Mouse (Mus musculus): ENCODE results near the gene Ssh1.

The Ssh1 gene

DNA sequence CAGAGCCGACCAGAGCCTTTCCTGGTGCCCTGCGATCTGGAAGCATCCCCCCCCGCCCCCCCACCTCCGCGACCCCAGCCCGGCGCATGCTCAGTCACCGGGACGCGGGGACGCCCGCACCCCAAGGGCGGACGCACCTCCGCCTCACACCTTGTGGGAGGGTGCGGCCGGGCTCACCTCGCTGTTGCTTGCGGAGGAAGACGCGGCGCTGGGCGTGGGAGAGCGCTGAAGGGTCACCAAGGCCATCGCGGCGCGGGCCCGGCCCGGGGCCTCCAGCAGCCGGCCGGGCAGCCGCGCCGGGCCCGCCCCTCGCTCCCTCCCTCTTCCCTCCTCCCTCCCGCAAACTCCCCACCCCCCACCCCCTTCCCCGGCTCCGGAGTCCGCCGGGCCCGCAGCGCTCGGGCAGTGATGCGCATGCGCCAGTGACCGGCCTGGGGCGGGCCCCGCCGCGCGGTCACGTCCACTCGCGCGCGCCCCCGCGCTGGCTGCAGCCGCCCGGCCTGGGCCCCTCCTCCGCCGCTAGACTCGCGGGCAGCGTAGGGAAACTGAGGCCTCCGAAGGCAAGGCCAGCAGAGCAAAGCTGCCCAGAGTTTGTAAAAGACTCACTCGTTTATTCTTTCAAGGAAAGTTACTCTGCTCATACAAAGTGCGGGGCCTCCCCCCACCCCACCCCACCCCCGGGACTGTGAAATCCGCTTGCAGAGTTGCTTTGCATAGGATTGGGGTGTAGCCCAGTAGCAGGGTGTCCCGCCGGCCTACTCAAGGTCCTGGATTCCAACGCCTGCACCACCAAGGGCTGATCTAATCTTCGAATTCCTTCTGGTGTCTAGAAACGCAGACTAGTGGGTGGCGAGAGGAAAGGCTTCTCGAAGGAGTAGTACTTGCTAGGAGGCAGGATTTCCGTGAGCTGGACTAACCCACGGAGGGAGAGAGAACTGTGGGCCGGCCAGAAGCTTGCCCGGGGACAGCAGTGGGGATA is at the start of gene Ssh1:
Ssh1 (minus strand) TSS at position 408 of the 979 bp plus-strand sequence.
- DNase-seq: peak; percentile 85 to 99

DNA sequence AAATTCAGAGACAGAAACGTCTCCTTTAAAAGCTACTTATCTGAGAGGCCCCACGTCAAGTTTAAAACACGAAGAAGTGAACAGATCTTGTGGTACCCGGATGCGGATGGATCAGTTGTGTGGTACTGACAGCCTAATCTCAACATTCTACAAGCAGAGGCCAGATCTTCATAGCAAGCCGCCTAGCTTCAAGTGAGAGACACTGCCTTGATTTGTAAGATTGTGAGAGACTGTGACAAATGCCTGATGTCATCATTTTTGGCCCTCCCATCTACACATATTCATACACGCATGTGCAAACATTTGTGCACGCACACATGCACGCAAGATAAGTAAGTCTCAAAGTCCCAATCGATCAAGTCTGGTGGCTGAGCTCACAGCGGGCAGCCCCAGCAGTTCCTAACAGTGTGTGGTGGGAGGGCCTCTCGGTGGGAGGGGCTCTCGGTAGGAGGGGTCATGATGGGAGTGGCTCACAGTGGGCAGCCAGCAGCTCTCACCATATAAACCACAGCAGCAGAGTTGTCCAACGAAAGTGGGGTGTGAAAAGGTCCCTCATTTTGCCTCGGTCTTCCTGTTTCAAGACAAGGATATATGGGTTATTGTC is 47.7 kb upstream of the Ssh1 start:
- no peak for DNase-seq

DNA sequence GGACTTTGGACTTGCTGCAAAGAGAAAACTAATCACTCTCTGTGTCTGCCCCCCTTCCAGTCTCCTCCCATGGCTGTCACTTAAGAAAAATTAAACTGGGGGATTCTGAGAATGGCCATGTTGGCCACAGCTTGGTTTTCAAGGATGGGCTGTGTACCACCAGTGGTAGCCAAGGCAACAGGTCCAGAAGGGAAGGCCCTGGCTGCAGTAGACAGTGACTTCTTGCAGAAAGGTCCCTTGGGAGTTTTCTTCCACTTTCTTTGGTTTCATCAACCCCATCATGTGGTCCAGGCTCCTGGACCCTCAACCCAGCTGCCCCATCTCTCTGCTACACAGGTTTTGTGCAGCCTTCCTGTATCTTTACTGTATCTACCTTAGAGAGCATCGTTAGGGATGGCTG is 47.2 kb upstream of the Ssh1 start:
- DNase-seq: no peak

DNA sequence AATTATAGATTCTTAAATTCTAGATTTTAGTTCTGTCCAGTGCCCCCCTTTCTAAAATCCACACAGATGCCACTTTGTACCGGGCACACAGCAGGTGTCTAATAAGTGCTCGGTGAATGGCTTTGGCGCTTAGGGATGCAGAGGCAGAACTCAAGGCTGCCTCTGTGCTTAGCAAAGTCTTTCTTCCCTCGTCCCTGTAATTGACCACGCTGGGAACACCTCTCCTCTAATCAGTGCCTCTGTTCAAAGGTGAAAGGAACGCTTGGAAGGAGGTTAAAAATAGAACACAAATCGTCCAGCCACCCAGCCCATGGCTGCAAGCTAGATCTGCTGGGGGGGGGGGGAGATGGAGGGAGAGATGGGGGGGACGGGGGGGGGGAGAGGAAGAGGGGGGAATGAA is 46.8 kb upstream of the Ssh1 start:
- DNase-seq: no peak

DNA sequence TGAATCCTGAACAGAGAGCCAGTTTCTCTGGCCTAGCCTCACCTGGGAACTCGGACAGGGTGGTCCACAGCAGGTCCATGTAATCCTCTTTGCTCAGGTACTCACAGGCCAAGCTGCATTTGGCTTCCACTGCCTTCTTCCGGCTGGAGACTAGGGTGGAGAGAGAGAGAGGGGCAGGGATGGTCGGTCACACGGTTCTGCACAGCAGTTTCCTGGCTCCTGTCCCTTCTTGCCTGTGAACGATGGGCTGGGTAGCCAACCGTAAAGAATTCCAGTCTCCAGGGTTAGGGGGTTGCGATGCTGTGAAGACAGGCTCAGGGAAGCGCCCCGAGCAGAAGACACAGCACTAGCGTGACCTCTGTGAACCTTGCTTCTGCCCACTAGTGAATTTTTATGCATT is 41.4 kb upstream of the Ssh1 start:
- DNase-seq: peak; percentile 41 to 49

DNA sequence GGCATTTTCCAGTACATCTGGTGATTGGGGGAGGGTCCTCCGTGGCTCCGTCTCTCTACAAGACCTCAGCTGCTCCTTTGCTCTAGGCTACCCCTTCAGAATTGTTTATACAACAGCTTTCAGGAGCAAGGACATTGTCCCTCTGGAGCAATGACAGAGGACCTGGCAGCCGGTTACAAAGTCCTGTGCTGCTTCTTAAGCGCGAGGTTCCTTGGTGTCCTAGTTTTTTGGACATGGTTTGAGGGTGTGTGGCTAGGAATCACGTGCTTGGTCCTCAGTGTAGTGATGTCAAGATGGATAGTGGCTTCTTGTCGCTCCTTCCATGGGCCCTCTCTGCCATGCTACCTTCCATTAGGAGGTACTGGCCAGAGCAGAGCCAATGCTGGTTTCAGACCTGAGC is 40.7 kb upstream of the Ssh1 start:
- DNase-seq: no peak

DNA sequence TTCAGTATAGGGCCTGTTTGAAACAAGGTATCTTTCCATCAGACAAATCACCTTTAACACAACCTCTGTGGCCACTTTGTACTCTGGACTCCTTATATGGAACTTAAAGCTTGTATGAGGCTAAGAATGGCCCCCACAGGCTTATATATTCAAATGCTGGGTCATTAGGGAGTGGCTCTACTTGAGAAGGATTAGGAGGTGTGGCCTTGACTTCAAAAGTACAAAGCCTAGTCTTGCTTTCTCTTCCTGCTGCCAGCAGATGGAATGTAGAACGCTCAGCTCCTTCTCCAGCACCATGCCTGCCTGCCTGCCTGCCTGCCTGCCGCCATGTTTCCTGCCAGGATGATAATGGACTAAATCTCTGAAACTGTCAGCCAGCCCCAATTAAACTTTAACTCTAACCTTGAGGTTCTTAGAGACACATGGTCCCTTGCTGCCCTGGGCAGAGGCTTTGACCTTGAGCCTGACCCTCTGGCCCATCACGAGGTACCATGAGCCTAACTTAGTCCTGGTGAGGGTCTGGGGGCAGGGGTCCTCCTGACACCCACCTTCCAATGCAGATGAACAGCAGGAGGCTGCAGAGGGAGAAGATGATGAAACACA is 38.6 kb upstream of the Ssh1 start:
- no peak for DNase-seq

DNA sequence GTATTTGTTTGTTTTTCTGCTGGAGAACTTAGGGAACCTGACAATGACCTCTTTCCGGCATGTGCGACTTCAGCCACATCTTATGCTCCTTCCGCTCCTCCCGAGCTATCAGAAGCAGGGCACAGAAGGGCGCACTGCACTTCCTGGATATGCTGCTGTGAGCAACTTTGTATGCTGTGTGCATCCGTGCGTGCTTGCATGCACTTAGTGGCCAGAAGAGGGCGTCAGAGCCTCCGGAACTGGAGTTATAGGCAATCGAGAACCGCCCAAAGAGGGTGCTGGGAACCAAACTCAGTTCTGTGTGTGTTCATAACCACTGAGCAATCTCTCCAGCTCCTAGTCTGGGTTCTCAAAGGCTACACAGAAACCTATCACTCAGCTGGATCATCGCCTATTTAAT is 37.0 kb upstream of the Ssh1 start:
- DNase-seq: no peak

DNA sequence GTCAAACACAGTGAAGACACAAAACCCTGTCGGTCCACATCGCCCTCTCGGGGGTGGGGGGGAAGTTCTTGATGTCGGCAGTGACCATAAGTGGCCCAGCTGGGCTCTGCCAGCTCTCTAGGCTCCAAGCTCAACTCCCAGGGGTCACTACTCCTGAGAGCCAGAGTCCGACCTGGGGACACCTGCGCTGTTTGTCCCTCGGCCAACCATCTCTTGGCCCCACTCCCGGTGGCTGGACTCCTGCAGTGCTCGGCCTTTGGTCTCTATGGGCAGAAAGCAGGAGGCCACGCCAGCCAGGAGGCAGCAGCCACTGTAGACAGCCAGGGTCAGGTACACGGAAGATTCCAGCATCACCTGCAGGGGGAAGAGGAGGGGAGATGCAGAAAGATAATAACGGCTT is 34.4 kb upstream of the Ssh1 start:
- DNase-seq: peak; percentile 58 to 75

DNA sequence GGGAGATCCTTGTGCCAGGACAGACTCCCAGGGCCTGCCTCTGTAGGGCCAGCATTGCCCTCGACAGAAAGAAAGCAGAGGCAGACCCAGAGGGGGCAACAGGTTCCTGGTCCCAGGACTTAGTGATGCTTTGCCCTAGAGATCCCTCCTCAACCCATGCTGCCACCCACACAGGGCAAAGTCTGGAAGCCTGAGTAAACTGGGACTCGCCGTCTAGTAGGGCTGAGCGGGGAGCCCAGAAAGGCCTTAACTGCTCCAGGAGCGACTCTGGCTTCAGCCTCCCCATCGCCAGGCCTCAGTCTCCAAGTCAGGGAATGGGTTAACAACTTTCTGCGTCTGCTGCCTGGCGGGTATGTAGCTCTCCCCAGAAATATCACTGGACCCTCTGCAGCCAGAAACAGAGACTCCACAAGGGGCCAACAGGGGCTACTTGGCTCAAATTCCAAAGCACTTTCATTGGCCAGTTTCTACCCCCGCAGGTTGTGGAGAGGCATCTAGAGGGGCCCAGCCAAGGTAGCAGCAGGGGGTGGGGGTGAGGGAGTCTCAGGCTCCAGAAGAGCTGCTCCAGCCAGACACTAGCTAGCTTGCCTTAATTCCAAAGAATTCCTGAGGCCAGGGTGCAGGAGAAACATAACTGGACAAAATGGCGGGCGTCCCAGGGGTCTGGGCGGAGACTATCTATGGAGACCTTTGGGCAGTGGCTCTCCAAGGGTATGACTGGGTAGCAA is 33.7 kb upstream of the Ssh1 start:
- DNase-seq: peak in 1 of 2 experiments; percentile 19

DNA sequence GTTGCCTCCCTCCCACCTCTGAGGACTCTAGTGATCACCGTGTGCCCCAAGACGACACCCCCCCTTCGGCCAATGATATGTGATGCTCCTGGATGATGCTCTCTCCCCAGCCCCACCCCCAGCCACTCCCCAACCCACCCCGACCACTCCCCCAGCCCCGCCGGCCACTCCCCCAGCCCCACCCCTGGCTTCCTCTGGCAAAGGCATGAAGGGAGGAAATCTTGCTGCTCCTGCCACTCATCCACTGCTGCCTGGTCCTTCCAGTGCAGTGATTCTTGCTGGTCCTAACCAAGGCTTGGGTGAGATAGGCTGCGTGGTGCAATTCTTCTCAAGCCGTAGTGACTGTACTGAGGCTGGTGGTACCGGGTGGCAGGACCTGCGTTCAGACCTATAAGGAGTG is 31.2 kb upstream of the Ssh1 start:
- no peak for DNase-seq

DNA sequence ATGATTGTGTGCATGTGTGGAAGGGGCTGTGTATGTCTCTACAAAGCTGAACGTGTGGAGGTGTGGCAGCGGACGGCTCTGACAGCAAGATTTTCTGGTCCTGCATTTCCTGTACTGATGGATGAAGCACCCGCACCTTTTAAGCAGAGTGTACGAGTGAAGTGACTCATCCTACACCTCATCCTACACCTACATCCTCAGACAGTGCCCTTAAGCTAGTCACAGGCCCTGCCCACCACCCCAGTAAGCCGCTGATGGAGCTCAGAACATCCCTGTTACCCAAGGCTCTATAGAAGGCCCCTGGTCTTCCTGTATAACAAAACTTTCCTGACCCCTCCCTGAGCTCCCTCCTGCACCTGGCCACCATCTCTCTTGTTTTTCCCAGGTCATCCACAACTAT is 30.7 kb upstream of the Ssh1 start:
- no peak for DNase-seq

DNA sequence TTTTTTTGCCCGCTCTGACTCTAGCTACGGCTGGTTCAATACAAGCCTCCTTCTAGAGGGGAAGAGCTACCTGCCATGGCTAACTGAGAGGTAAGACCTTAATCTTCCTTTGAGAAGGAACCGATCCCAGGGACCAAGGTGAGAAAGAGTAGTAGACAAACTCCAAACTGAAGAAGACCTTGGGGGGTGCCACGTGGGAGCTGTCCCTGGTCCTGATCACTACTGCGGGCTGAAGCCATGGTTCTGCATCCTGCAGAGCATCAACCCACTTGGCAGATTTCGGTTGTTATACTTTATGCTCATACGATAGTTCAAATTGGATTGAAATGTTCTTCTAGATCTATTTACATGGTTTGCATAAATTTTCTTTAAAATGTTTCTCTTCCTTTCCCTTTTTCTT is 21.4 kb upstream of the Ssh1 start:
- no peak for DNase-seq

DNA sequence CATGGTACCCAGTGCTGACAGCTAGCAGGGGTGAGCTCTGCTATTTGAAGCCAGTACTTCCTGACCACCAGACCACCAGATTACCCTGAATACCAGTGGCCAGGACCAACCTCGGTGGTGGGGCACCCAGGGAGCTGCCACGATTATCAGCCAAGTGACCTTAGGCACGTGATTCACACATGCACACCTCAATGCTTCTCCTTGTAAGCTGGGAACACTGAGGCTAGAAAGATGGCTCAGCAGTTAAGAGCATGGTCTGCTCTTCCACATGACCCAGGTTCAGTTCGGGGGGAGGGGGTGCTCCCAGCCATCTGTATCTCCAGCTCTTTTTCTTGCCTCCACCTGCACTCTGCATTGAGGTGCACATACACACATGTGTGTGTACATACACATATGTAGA is 15.4 kb upstream of the Ssh1 start:
- DNase-seq: no peak

DNA sequence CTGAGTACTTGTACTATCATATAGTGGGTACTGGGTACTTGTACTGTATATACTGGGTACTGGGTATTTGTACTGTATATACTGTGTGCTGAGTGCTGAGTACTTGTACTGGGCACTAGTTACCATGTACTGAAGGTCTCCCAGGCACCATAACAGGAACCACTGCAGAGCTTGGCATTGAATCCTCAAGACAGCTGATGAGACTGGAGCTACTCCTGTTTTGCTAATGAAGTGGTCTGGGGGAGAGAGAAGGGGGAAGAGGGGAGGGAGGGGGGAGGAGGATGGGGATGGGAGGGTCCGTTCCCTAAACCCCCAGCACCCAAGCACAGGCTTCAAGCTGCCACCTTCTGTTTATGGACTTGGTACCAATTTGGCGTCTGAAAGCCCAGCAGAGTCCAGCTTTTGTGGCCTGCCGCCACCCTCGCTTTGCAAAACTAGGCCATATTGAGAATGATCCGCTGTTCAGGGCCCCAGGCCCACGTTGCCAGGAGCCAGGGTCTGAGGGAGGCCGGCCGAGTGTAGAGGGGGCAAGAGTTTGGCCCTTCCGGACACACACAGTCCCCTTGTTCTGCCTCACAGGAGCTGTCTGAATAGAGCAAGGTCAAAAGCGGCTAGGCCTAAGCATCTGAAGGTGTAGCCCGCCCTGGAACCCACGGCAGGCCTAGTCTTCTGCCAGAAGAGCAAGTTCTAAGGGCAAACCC is 14.2 kb upstream of the Ssh1 start:
- peak; percentile 14 to 17 for DNase-seq

DNA sequence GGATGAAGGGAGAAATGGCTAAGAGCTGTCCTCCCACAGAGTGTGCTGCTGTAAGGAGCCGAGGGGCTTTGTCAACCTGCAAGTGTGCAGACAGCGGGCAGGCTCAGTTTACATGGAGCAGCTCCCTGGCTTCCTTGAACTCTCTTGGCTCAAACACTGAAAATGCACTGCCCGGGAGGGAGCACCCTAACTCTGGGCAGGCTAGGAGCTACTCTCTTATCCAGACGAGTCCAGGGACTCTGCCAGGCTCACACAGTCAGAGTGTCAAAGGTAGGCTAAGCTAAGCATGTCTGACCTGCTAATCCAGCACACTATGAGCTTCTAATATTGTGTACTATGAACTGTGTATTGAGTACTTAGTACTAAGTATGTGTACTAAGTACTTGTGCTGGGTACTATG is 13.3 kb upstream of the Ssh1 start:
- no peak for DNase-seq

DNA sequence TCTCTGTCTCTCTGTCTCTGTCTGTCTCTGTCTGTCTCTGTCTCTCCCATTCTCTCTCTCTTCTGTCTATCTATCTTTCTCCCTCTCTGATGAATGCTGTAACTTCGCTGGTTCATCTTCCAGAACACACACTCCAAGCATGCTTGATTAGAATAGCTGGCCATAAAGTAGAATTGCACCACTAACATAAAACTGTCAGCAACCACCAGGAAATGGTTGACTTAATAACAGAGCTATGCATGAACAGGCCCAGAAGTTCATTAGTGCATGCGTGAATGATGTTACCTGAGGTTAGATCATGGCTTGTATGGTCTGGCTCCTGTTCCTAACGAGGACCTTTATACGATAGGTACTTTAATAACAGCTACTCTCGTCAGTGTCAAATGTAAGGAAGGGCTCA is 11.4 kb upstream of the Ssh1 start:
- no peak for DNase-seq

DNA sequence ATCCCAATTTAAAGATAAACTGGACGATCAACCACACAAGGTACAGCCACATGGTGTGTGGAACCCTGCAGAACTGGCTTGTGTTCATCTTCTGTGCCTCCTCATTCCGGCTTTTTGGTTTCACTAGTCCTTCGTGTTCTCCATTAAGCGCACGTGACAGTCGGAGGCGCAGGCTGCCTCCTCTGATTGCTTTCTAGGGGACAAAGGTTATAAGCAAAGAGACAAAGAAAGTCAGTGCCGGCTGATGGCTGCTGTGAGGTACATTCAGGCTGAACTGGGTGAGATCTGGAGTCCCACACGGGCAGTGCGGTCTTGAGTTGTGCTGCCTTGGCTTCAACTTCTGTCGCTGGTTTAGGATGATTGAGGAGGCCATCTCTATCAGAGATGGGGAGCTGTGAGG is 10.9 kb upstream of the Ssh1 start:
- DNase-seq: no peak

DNA sequence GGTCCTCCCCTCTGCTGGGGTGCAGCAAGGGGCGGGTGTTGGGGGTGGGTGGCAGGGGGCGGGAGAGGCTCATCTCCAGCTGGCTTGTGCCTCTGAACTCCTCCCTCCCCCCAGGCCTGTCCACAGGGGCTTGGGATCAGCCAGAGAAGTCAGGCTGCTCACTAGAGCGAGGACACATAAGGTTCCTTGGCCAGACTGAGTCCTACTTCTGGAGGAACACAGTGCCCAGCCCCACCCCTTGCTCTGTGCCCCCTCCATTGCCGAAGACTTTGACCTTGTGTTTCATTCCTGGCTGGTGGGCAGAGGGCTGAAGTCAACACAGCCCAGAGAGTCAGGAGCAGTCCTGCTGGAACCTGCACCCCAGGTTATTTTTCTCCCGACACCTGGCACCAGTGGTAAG is 9.8 kb upstream of the Ssh1 start, which contains the start of gene Dao:
Dao (plus strand) TSS at position 162 of the 400 bp plus-strand sequence.
- DNase-seq: peak in 1 of 2 experiments; percentile 18

DNA sequence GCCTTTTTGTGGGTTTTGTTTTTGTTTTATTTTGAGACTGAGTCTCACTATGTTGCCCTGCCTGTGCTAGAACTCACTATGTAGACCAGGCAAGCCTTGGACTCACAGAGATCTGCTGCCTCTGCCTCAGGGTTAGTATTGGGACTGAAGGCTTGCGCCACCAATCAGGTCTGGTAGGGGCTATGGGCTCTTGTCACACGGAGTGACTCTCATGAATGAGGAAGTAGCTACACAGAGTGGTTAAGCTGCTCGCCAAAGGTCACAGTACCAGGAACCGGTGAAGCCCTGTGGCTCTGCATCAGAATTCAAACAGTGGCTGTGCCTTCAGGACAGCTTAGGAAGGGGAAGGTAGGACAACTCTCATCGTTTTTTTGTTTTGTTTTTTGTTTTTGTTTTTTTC is 5.7 kb upstream of the Ssh1 start:
- no peak for DNase-seq

DNA sequence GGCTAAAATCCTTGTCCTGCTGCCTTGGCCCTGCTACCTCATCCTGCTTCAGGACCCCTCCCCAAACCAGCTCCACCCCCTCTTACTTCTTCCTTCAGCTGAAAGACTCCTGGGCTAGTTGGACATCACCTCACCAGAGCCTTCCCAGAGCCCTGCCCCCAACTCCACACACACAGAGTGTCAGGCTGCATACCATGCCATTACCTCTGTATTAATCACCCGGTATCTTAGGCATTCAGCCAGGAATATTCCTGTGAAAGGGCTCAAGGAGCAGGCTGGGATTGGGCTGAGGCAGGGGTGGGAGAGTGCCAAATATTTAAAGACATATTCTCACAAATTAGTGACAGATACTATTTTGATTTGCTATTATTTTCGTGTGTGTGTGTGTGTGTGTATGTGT is 2.8 kb upstream of the Ssh1 start:
- DNase-seq: no peak

DNA sequence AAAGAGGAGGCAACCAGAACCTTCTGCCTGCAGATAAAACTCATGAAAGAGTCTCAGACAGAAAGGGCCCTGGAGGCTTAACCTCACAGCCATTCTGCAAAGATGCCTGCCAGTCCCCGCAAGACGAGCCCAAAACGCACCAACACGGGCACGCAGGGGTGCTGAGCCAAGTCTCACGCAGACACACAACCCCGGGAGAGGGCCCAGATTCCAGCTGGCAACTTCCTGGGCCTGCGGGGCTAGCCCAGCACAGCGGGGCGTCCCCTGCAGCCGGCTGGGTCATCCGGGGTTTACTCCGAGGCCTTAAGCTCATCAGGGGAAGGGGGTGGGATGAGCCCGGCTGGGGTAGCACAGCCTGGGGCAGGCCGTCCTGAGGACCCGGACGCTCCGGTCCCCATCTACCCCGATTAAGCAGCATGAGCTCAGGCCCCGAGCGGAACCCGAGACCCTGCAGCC is 635 bp downstream of the Ssh1 start:
- peak; percentile 53 to 71 for DNase-seq

Measured in cerebellum, adult 18-20 months (tissue).